Mouse (Mus musculus) spleen, postnatal 10 days (tissue): Measurements from ENCODE around the gene Ppm1k.
"Not testable (repeated sequence)": the region's sequence is repeated elsewhere in the genome, so short reads cannot be mapped to it uniquely, and the experiment has no call there.

ENCODE experiments used
- DNase-seq, 2 experiments: peaks; one replicate each; pipeline ENCODE4 v3.0.0; 2021 to 2022; ENCODE audit warnings: low spot score in 2 of 2

Ppm1k gene

GRCm38 (mm10) chr6:57535386-57535936 lies at the start of gene Ppm1k:
TSS of gene Ppm1k (minus strand) at chr6:57535468.
- DNase-seq = peak; percentile 75 to 93

GRCm38 (mm10) chr6:57582356-57582755 lies 47.1 kb upstream of the Ppm1k start:
- DNase-seq = peak; percentile 7 to 34

- DNase-seq = no peak
Measured at GRCm38 (mm10) chr6:57581595-57581994, 46.3 kb upstream of the Ppm1k start.

GRCm38 (mm10) chr6:57580881-57581548 lies 45.7 kb upstream of the Ppm1k start, which contains the start of gene Herc6:
TSS of gene Herc6 (plus strand) at chr6:57581000.
- peak; percentile 73 to 74 for DNase-seq

- no peak for DNase-seq
Measured at GRCm38 (mm10) chr6:57571587-57571986, 36.3 kb upstream of the Ppm1k start.

GRCm38 (mm10) chr6:57570170-57570974 lies 35.1 kb upstream of the Ppm1k start:
- peak; percentile 13 to 42 for DNase-seq

GRCm38 (mm10) chr6:57567630-57568029 lies 32.4 kb upstream of the Ppm1k start:
- DNase-seq = no peak

GRCm38 (mm10) chr6:57565452-57565851 lies 30.2 kb upstream of the Ppm1k start:
- DNase-seq = no peak

GRCm38 (mm10) chr6:57563454-57563853 lies 28.2 kb upstream of the Ppm1k start:
- no peak for DNase-seq

GRCm38 (mm10) chr6:57557796-57558317 lies 22.6 kb upstream of the Ppm1k start:
- DNase-seq = no peak

GRCm38 (mm10) chr6:57551211-57551796 lies 16.0 kb upstream of the Ppm1k start:
- no peak for DNase-seq

- no peak for DNase-seq
Measured at GRCm38 (mm10) chr6:57544866-57545265, 9.6 kb upstream of the Ppm1k start.

- DNase-seq = not testable (repeated sequence)
Measured at GRCm38 (mm10) chr6:57543591-57543990, 8.3 kb upstream of the Ppm1k start.

- no peak for DNase-seq
Measured at GRCm38 (mm10) chr6:57541737-57542335, 6.6 kb upstream of the Ppm1k start.

GRCm38 (mm10) chr6:57540950-57541498 lies 5.8 kb upstream of the Ppm1k start:
- DNase-seq = no peak

- DNase-seq = no peak
Measured at GRCm38 (mm10) chr6:57537887-57538286, 2.6 kb upstream of the Ppm1k start.

- peak; percentile 9 to 22 for DNase-seq
Measured at GRCm38 (mm10) chr6:57535971-57536669, 852 bp upstream of the Ppm1k start.

GRCm38 (mm10) chr6:57534611-57535286 lies 519 bp downstream of the Ppm1k start:
- DNase-seq = peak; percentile 29 to 38

- peak in 1 of 2 experiments; percentile 25 for DNase-seq
Measured at GRCm38 (mm10) chr6:57534231-57534610, 1.0 kb downstream of the Ppm1k start.

- no peak for DNase-seq
Measured at GRCm38 (mm10) chr6:57533410-57533809, 1.9 kb downstream of the Ppm1k start.
